Mouse (Mus musculus): ENCODE data around the gene Spint4. TPM values are rescaled to one million over a fixed set of nuclear protein-coding genes. Genes with fewer than 3 reads are reported as not detected.

Spint4 gene
- not detected in 2 replicates for polyA plus RNA-seq (2012; rRNA removed)

DNA sequence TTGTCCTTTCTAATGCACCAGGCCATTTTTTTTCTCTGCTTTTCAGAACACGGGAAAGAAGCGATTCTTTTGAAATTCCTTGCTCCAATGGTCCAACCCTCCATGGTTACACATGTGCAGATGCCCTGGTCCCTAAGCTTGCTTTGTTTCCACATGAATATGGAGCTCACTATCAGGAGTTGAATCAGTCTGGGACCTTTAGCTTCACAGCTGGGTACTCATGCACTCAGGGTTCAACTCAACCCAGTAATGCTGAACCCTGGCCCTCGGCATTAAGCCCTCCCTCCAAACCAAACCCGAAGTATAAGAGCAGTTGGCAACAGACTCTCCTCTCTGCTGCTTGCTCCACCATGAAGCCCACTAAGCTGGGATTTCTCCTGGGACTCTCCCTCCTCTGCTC, at the start of gene Spint4:
TSS of gene Spint4 (plus strand) at position 301 of the 400 bp plus-strand sequence.

DNA sequence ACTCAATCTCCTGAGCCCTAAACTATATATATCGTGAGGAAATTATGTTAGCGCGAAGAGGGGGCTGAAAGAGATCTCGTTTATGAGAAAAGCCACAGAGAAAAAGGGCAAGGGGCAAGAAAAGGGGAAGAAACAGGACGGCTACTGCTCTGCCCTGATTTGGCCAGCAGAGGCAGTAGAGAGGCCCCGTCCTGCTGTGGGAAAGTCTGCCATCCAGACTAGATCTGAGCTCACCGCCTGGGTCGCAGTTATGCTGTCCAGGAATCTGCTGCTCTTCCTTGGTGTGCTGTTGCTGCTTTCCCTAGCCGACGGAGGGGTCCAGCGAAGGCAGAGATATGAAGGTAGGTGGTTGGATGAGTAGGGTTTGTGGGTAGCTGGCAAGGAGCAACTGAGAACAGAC, 42.4 kb upstream of the Spint4 start, which contains the start of gene Wfdc10:
TSS of gene Wfdc10 (plus strand) at position 189 of the 400 bp plus-strand sequence.

DNA sequence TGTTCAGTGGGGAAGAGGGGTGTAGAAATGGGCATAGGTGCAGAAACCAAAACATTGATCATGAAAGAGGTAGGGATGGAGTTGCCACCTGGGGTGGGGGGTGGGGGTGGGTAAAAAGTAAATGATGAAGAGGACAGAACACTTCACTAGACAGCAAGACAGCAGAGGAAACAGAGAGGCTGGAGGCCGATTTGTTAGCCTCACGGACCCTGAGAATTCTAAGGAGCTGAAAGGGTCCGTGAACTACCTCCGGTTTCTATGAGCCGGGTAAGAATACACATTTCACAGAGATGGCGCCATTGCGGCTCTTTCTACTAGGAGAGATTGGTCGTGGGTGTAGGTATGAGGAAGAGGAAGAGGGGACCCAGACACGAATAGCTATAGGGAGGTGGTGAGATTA, 41.8 kb upstream of the Spint4 start, which contains the start of gene Wfdc9:
TSS of gene Wfdc9 (minus strand) at position 101 of the 400 bp plus-strand sequence.

DNA sequence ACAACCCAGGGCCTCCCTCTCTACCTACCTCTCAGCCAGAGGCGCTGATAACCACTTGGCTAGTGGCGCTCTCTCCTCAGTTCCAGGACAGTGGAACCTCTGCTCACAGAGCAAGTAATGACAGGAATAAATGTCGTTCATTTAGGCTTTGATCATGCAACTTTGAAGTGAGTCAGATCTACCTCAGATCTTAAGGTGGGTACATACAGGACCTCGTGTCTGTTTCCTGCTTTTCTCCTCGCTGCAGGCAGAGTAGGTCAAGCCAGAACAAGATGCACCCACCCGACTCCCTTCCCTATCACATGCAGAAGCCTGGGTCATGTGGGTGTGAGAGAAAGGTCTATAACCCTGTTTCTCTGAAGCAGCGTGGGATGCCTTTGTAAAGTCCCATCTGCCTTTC, 24.3 kb upstream of the Spint4 start, which contains the start of gene Wfdc11:
TSS of gene Wfdc11 (minus strand) at position 101 of the 400 bp plus-strand sequence.

DNA sequence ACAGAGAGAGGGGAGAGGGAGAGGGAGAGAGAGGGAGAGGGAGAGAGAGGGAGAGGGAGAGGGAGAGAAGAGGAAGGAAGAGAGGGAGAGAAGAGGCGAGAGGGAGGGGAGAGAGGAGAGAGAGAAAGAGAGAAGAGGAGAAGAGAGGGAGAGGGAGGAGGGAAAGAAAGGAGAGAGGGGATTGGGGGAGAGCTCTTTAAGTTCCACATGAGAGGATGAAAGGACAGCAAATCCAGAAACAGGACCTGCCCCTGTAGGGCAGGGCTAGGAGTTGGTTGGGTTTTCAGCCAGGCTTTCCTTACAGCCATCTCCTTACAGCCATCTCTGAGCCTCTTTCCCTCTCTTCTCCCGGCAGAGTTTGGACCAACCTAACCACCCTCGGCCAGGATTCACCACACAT, 13.5 kb upstream of the Spint4 start, which contains the start of gene Wfdc13:
TSS of gene Wfdc13 (plus strand) at position 301 of the 400 bp plus-strand sequence.

DNA sequence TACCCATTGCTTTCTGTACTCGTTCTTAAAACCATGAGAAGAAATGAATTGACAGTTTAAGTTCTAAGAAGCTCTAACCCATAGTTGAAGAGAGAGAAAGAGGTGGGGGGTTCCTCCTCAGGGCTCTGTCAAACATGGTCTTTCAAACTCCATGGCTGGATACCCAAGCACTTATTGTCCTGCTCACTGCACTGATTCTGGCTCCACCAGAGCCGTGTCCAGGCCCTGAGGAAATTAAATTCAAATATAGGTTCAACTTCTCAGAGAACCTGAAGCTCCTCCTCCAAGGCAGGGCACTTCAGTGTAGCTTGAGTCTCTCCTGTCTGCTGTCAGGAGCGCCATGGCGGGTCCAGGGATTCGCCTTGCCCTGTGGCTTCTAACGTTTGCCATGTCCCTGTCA, 16.7 kb downstream of the Spint4 start, which contains the start of gene Spint5:
TSS of gene Spint5 (plus strand) at position 301 of the 400 bp plus-strand sequence.

DNA sequence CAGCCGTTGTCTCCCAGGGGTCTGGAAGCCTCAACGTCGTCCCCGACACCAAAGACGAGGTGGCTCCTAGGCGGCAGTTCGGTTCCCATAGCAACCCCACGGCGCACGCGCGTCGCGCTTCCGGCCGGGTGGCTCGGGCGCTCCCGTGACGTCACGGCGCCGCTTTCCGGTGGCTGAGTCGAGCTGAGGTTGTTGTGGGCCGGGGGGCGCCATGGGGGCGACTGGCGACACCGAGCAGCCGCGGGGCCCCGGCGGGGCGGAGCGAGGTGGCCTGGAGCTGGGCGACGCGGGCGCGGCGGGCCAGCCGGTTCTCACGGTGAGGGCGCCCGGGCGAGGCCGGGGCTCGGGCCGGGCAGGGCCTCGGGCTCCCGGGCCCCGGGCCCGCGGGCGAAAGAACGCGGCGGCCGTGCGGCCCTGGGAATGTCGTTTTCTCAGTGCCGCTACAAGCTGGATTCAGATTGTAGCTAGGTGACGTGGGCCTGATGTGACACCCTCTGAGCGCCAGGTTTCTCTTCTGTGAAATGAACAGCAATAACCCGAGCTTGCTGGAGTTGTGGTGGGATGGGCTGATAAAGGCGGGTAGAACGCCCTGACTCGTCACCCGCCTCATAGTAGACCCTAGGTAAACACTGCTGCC, 47.7 kb downstream of the Spint4 start, which contains the start of the genes Wfdc3 and Dnttip1:
TSS of gene Wfdc3 (minus strand) at position 89 of the 637 bp plus-strand sequence.
TSS of gene Dnttip1 (plus strand) at position 141 of the 637 bp plus-strand sequence.

Other genes with a start within 250 kb of the Spint4 start
- gene Sys1, start 241.5 kb upstream of the Spint4 start, polyA plus RNA-seq (2012; rRNA removed) = 64.2 TPM in 2 replicates
- 9.1 and 11.2 TPM in 2 replicates for gene Gm20458, start 237.5 kb upstream of the Spint4 start, polyA plus RNA-seq (2012; rRNA removed)
- gene Trp53tg5, start 224.8 kb upstream of the Spint4 start, polyA plus RNA-seq (2012; rRNA removed) = not detected in 2 replicates
- 21.0 and 24.6 TPM in 2 replicates for gene Dbndd2, start 212.4 kb upstream of the Spint4 start, polyA plus RNA-seq (2012; rRNA removed)
- 81.4 and 104 TPM in 2 replicates for gene Pigt, start 201.0 kb upstream of the Spint4 start, polyA plus RNA-seq (2012; rRNA removed)
- 2.1 and 3.3 TPM in 2 replicates for gene Wfdc2, start 136.1 kb upstream of the Spint4 start, polyA plus RNA-seq (2012; rRNA removed)
- gene Spint3, start 125.0 kb upstream of the Spint4 start, polyA plus RNA-seq (2012; rRNA removed) = not detected in 2 replicates
- 0.15 TPM in 1 of 2 replicates, not detected in the other for gene Wfdc6a, start 113.1 kb upstream of the Spint4 start, polyA plus RNA-seq (2012; rRNA removed)
- gene Eppin, start 104.9 kb upstream of the Spint4 start, polyA plus RNA-seq (2012; rRNA removed) = not detected in 2 replicates
- not detected in 2 replicates for gene Wfdc6b, start 85.0 kb upstream of the Spint4 start, polyA plus RNA-seq (2012; rRNA removed)
- gene Wfdc8, start 84.9 kb upstream of the Spint4 start, polyA plus RNA-seq (2012; rRNA removed) = not detected in 2 replicates
- not detected in 2 replicates for gene Wfdc16, start 59.7 kb upstream of the Spint4 start, polyA plus RNA-seq (2012; rRNA removed)
- gene Wfdc10, start 42.5 kb upstream of the Spint4 start, polyA plus RNA-seq (2012; rRNA removed) = 0.21 TPM in 1 of 2 replicates, not detected in the other
- not detected in 2 replicates for gene Wfdc9, start 41.9 kb upstream of the Spint4 start, polyA plus RNA-seq (2012; rRNA removed)
- not detected in 2 replicates for gene Wfdc11, start 24.4 kb upstream of the Spint4 start, polyA plus RNA-seq (2012; rRNA removed)
- gene Wfdc13, start 13.4 kb upstream of the Spint4 start, polyA plus RNA-seq (2012; rRNA removed) = not detected in 2 replicates
- gene Spint5, start 16.8 kb downstream of the Spint4 start, polyA plus RNA-seq (2012; rRNA removed) = not detected in 2 replicates
- gene Wfdc3, start 47.4 kb downstream of the Spint4 start, polyA plus RNA-seq (2012; rRNA removed) = 1.0 and 1.3 TPM in 2 replicates
- gene Dnttip1, start 47.5 kb downstream of the Spint4 start, polyA plus RNA-seq (2012; rRNA removed) = 51.1 and 51.2 TPM in 2 replicates
- 38.6 and 43.3 TPM in 2 replicates for gene Ube2c, start 71.4 kb downstream of the Spint4 start, polyA plus RNA-seq (2012; rRNA removed)
- gene Tnnc2, start 81.5 kb downstream of the Spint4 start, polyA plus RNA-seq (2012; rRNA removed) = 1.3 and 106 TPM in 2 replicates
- 47.2 TPM in 2 replicates for gene Snx21, start 87.3 kb downstream of the Spint4 start, polyA plus RNA-seq (2012; rRNA removed)
- gene Acot8, start 106.4 kb downstream of the Spint4 start, polyA plus RNA-seq (2012; rRNA removed) = 28.9 and 30.7 TPM in 2 replicates
- 9.1 and 9.4 TPM in 2 replicates for gene Zswim3, start 106.6 kb downstream of the Spint4 start, polyA plus RNA-seq (2012; rRNA removed)
- gene Zswim1, start 124.2 kb downstream of the Spint4 start, polyA plus RNA-seq (2012; rRNA removed) = 8.7 and 11.1 TPM in 2 replicates
- gene Spata25, start 130.0 kb downstream of the Spint4 start, polyA plus RNA-seq (2012; rRNA removed) = 0.12 TPM in 1 of 2 replicates, not detected in the other
- 116 TPM in 2 replicates for gene Ctsa, start 134.4 kb downstream of the Spint4 start, polyA plus RNA-seq (2012; rRNA removed)
- 5.8 and 5.9 TPM in 2 replicates for gene Neurl2, start 135.0 kb downstream of the Spint4 start, polyA plus RNA-seq (2012; rRNA removed)
- gene Pltp, start 159.2 kb downstream of the Spint4 start, polyA plus RNA-seq (2012; rRNA removed) = 45.2 and 48.1 TPM in 2 replicates
- 46.2 and 47.4 TPM in 2 replicates for gene Pcif1, start 180.8 kb downstream of the Spint4 start, polyA plus RNA-seq (2012; rRNA removed)
- gene Zfp335, start 213.3 kb downstream of the Spint4 start, polyA plus RNA-seq (2012; rRNA removed) = 35.8 and 40.0 TPM in 2 replicates
- gene Mmp9, start 242.3 kb downstream of the Spint4 start, polyA plus RNA-seq (2012; rRNA removed) = 8.3 and 18.9 TPM in 2 replicates